Mouse (Mus musculus): Measurements from ENCODE around the gene Ergic2. TPM values are rescaled to one million over a fixed set of nuclear protein-coding genes. Genes with fewer than 3 reads are reported as not detected.

Ergic2 gene
- polyA plus RNA-seq, 1 experiment from 2014 or later: 220 TPM

DNA sequence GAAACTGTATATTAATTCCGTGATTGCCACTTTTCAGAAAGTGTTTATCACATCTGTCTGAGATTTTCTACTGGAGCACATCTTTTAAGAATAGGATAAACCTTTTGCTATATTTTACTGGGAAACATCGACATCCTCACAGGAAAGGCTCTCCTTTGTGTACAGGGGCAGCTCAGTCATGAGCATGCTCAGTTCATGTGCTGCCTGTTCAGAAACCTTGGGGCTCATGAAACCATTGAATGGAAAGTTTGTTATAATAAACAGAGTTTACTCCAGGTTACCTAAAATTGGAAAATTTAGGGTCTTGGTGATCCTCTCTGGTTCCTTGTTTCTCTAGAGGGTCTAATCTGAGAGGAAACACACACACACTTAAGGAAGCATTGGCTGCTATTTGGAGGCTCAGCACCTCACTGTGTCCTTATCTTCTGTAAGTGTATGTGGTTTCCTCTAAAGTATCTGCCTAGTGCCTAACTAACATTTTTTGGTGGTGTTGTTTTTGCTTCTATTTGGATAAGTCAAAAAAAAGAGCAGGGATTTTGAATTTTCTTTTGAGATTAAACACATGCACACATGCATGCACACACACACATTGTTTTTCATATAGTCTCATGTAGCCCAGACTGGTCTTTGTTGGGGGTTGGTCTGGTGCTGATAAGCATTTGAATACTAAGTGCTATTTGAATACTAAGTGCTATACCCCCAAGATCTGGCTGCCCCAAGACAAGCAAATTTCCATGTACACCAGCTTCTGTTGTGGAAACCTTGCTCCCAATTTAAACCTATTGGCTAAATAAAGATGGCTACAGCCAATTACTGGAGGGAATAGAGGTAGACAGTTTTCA is 6.3 kb upstream of the Ergic2 start:
- H3K4me1 ChIP-seq (replicated peaks; ENCODE audit: control insufficient read depth, insufficient read depth, low read length): no peaks in the 10 kb centered on the region
- H3K9ac ChIP-seq: no peak overlapping the region
- H3K27me3 ChIP-seq (ENCODE audit: control insufficient read depth, insufficient read depth, low read length): no peaks in the 10 kb centered on the region
- DNase-seq (ENCODE audit: low spot score): no peak
- 0 out of 2 replicates have a peak, but pooled peaks cover 4% of the 10 kb centered on the region for H3K36me3 ChIP-seq (replicated peaks; ENCODE audit: control insufficient read depth, insufficient read depth)
- H3K9me3 ChIP-seq (ENCODE audit: control insufficient read depth, low read length): no peaks in the 10 kb centered on the region
- H3K4me2 ChIP-seq (replicated peaks): no peak overlapping the region
- no peak overlapping the region for H3K27ac ChIP-seq
- 90% methylated on average over 2 of the region's 2 CpGs for WGBS
- H3K4me3 ChIP-seq (replicated peaks; ENCODE audit: low read length): no peak overlapping the region
- ATAC-seq (ENCODE audit: low FRiP score): no peak

DNA sequence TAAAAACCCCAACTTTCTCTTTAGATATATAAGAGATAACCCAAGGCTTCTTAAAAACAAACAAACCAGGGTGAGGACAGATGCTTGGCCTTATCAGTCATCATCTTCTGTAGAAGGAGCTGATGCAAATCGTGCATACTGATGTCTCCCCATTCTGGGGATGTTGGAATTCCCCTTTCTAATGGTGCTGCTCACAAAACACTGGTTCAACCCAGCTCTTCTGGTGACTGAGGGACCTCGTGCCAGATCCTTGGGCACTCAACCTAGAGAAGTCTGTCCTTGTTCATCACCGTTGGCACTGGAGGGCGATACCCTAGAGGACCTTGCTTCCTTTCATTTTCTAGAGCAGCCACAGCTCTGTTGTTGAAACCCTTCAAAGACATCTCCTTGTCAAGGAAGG is 4.6 kb upstream of the Ergic2 start:
- no peak overlapping the region for H3K9ac ChIP-seq
- H3K27ac ChIP-seq: no peak overlapping the region
- H3K4me2 ChIP-seq (replicated peaks): no peak overlapping the region
- no peak for ATAC-seq (ENCODE audit: low FRiP score)
- H3K4me3 ChIP-seq (replicated peaks; ENCODE audit: low read length): no peak overlapping the region
- DNase-seq (ENCODE audit: low spot score): no peak
- WGBS: 96% methylated on average over 4 of the region's 4 CpGs
- peaks cover 8% of the 10 kb centered on the region for H3K4me1 ChIP-seq (replicated peaks; ENCODE audit: control insufficient read depth, insufficient read depth, low read length)
- 0 out of 2 replicates have a peak, but pooled peaks cover 4% of the 10 kb centered on the region for H3K36me3 ChIP-seq (replicated peaks; ENCODE audit: control insufficient read depth, insufficient read depth)
- no peaks in the 10 kb centered on the region for H3K27me3 ChIP-seq (ENCODE audit: control insufficient read depth, insufficient read depth, low read length)
- H3K9me3 ChIP-seq (ENCODE audit: control insufficient read depth, low read length): no peaks in the 10 kb centered on the region

DNA sequence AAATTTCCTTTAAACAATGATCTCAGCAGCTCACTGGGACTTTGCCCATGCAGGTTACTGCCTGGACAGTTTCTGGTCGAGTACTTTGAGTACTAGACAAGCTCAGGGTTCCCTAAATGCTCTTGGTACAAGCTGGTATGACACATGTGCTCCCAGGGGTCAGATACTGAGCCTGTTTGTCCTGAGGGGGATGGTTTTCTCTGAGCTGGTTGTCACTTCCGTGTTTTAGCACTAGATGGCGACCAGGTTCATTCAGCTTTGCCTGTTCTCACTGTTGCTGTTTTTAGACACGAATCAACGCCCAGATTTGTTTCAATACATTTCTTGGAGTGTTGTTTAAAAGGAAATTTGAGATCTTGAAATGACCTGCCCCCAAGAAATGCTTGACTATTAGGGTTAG is 2.6 kb upstream of the Ergic2 start:
- H3K4me3 ChIP-seq (replicated peaks; ENCODE audit: low read length): no peak overlapping the region
- H3K36me3 ChIP-seq (replicated peaks; ENCODE audit: control insufficient read depth, insufficient read depth): 0 out of 2 replicates have a peak, but pooled peaks cover 4% of the 10 kb centered on the region
- no peaks in the 10 kb centered on the region for H3K27me3 ChIP-seq (ENCODE audit: control insufficient read depth, insufficient read depth, low read length)
- H3K9me3 ChIP-seq (ENCODE audit: control insufficient read depth, low read length): no peaks in the 10 kb centered on the region
- no peak overlapping the region for H3K9ac ChIP-seq
- ATAC-seq (ENCODE audit: low FRiP score): no peak
- 6% methylated on average over 5 of the region's 5 CpGs for WGBS
- DNase-seq (ENCODE audit: low spot score): peak; percentile 64
- H3K4me2 ChIP-seq (replicated peaks): no peak overlapping the region
- H3K27ac ChIP-seq: no peak overlapping the region
- peaks cover 20% of the 10 kb centered on the region for H3K4me1 ChIP-seq (replicated peaks; ENCODE audit: control insufficient read depth, insufficient read depth, low read length)

DNA sequence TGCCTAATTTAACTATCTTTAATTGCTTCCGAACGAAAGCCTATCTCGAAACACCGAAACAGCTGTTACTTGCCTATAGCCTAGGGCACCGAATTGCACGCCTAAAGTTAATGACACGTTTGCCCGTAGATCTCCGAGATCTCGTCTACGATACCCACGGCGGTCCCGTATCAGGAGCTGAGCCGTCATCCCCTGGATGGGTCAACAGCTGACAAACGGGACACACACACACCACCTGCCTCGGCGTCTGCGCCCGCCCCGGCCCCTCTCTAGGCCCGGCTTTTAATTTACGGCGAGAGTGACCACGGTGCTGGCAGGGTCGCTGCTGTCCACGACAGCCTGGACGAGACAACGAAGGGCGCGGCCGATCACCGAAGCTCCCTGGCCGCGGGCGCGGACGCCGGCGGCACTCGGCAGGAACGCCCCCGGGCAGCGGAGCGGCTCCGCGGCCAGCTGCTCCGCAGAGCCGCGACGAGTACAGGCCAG is 740 bp downstream of the Ergic2 start:
- DNase-seq (ENCODE audit: low spot score) (peak; percentile 33), ATAC-seq (ENCODE audit: low FRiP score) (peak; percentile 49; the same call in 1 of the 2 replicates)

DNA sequence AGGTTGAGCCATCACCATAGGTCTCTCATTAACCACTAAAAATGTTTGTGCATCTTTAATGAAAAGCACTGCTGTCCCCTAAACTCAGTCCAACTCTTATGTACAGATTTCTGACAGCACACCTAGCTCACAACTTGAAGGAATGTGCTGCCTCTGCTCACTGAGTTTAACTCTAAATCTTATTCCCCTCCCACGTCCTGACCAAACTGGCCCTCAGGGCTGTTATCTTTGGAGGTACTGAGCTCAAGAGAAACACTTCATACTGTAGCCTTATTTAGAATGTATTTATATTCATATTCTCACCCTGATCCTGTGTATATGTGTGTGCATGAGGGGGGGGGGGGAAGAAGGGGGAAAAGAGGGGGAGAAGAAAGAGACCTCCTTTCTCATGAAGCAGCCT is 4.7 kb downstream of the Ergic2 start:
- WGBS: 90% methylated on average over 1 of the region's 1 CpGs

More for the DNA sequence above, 740 bp downstream of the Ergic2 start:
- Histone ChIP-seq H3K4me1 (replicated peaks; ENCODE audit: control insufficient read depth, insufficient read depth, low read length) (peaks cover 20% of the 10 kb centered on the region), H3K36me3 (replicated peaks; ENCODE audit: control insufficient read depth, insufficient read depth) (0 out of 2 replicates have a peak, but pooled peaks cover 4% of the 10 kb centered on the region), H3K27ac (peak overlapping the region; percentile 90), H3K9me3 (ENCODE audit: control insufficient read depth, low read length) (no peaks in the 10 kb centered on the region), H3K9ac (peak overlapping the region; percentile 95), H3K4me2 (replicated peaks) (peak overlapping the region; percentile 67), H3K27me3 (ENCODE audit: control insufficient read depth, insufficient read depth, low read length) (no peaks in the 10 kb centered on the region), H3K4me3 (replicated peaks; ENCODE audit: low read length) (peak overlapping the region; percentile 88)
- WGBS: under 1% methylated on average over 51 of the region's 51 CpGs

DNA sequence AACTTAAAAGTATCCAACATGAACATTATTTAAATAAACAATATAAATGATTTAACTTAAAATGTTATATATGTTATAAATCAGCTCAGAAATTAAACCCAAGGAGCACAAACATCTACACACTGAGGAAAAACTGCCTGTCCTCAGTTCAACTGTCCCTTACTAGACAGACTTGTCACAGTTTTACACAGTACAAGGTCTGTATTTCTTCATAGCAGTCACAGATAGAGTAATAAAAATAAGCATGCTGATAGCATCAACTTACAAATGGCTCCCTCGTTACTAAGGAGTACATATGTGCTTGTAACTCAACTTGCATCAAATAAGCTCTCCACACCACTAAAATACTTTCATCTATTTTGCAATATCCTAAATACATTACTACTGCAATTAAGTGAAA is 7.0 kb downstream of the Ergic2 start:
- Histone ChIP-seq H3K4me3 (replicated peaks; ENCODE audit: low read length) (no peak overlapping the region), H3K36me3 (replicated peaks; ENCODE audit: control insufficient read depth, insufficient read depth) (peaks cover 44% of the 10 kb centered on the region), H3K27me3 (ENCODE audit: control insufficient read depth, insufficient read depth, low read length) (no peaks in the 10 kb centered on the region), H3K27ac (no peak overlapping the region), H3K4me1 (replicated peaks; ENCODE audit: control insufficient read depth, insufficient read depth, low read length) (peaks cover 1% of the 10 kb centered on the region; the same call in 1 of the 2 replicates), H3K4me2 (replicated peaks) (no peak overlapping the region), H3K9ac (no peak overlapping the region), H3K9me3 (ENCODE audit: control insufficient read depth, low read length) (no peaks in the 10 kb centered on the region)
- ATAC-seq (ENCODE audit: low FRiP score) (no peak), DNase-seq (ENCODE audit: low spot score) (no peak)
- 91% methylated on average over 1 of the region's 1 CpGs for WGBS

More for the DNA sequence above, 4.7 kb downstream of the Ergic2 start:
- no peaks in the 10 kb centered on the region for H3K27me3 ChIP-seq (ENCODE audit: control insufficient read depth, insufficient read depth, low read length)
- peaks cover 24% of the 10 kb centered on the region for H3K36me3 ChIP-seq (replicated peaks; ENCODE audit: control insufficient read depth, insufficient read depth)
- no peaks in the 10 kb centered on the region for H3K9me3 ChIP-seq (ENCODE audit: control insufficient read depth, low read length)
- no peak overlapping the region for H3K9ac ChIP-seq
- ATAC-seq (ENCODE audit: low FRiP score): no peak
- DNase-seq (ENCODE audit: low spot score): no peak
- peaks cover 13% of the 10 kb centered on the region for H3K4me1 ChIP-seq (replicated peaks; ENCODE audit: control insufficient read depth, insufficient read depth, low read length)
- H3K27ac ChIP-seq: no peak overlapping the region
- H3K4me3 ChIP-seq (replicated peaks; ENCODE audit: low read length): no peak overlapping the region
- H3K4me2 ChIP-seq (replicated peaks): no peak overlapping the region

DNA sequence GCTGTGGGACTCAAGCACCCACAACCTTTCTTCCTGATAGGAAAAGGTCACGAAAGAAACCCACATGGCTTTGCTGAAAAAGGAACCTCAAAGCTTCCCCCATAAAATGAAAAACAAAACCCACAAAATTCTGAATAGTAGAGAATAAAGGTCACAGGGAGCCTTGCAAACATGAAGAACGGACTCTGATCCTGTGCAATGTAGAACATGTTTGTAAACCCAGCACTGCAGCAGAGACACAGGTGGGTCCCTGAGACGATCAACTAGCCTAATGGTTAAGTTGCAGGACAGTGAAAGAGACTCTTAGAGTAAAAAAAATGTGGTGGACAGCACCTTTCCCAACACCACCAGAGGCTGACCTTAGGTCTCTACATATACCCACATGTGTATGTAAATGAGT is 12.4 kb downstream of the Ergic2 start:
- peaks cover 86% of the 10 kb centered on the region for H3K36me3 ChIP-seq (replicated peaks; ENCODE audit: control insufficient read depth, insufficient read depth)

DNA sequence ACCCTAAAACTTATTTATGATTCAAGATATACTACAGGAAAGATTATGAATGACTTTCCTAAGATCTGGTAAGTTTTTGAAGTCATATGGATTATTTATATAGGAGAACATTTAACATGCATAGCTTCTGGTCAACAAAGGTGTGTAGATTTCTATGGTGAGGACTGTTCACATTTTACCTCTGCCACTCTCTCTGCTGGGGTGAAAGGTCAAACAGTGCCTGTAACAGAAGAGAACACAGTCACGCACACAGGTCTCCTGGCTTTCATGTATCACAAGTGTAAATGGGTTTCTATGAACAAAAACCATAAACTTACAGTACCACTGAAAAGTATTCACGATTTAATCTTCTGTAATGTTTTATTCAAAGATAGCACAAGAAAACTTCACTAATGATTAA is 13.0 kb downstream of the Ergic2 start:
- H3K36me3 ChIP-seq (replicated peaks; ENCODE audit: control insufficient read depth, insufficient read depth): peaks cover 89% of the 10 kb centered on the region
- no peak for ATAC-seq (ENCODE audit: low FRiP score)
- WGBS: 95% methylated on average over 2 of the region's 2 CpGs

More for the DNA sequence above, 12.4 kb downstream of the Ergic2 start:
- no peak overlapping the region for H3K4me3 ChIP-seq (replicated peaks; ENCODE audit: low read length)
- no peak overlapping the region for H3K4me2 ChIP-seq (replicated peaks)
- DNase-seq (ENCODE audit: low spot score) (no peak), ATAC-seq (ENCODE audit: low FRiP score) (no peak)
- no peaks in the 10 kb centered on the region for H3K27me3 ChIP-seq (ENCODE audit: control insufficient read depth, insufficient read depth, low read length)
- H3K27ac ChIP-seq: no peak overlapping the region
- H3K4me1 ChIP-seq (replicated peaks; ENCODE audit: control insufficient read depth, insufficient read depth, low read length): no peaks in the 10 kb centered on the region
- 96% methylated on average over 3 of the region's 3 CpGs for WGBS
- no peak overlapping the region for H3K9ac ChIP-seq
- no peaks in the 10 kb centered on the region for H3K9me3 ChIP-seq (ENCODE audit: control insufficient read depth, low read length)

DNA sequence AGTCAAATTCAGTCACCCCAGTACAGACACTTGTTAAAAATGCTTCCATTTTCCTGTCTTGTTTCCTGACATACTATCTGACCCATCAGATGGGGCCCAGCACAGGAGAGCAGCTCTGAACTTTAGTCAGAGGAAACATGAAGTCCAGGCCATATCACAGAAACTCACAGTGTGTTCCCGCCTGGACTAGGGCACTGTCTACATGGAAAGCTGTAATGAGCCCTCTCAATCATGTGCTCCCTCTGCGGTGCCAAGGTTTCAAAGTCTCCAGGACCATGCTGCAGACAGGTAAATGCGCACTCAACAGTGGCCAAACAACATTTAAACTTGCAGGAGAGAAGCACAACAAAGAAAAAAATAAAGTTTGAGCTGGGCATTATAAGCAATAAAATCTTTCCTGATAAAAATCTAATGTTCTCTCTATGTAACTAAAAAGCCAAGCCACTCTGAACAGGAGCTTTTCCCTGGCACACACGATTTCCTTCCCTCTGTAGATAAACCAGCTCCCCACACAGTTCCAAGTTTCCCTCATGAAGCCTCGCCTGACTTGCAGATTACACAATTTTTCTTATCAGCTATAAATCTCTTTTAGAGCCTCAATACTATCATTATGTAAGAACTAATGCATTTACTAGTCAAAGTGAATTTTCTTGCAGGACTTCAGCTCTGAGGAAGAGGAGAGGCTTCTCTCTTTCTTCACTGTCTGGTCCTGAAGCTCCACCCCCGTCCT is 18.0 kb downstream of the Ergic2 start:
- DNase-seq (ENCODE audit: low spot score) (no peak), ATAC-seq (ENCODE audit: low FRiP score) (no peak)
- Histone ChIP-seq H3K9ac (no peak overlapping the region), H3K4me2 (replicated peaks) (no peak overlapping the region), H3K36me3 (replicated peaks; ENCODE audit: control insufficient read depth, insufficient read depth) (peaks cover 90% of the 10 kb centered on the region), H3K9me3 (ENCODE audit: control insufficient read depth, low read length) (no peaks in the 10 kb centered on the region), H3K27me3 (ENCODE audit: control insufficient read depth, insufficient read depth, low read length) (no peaks in the 10 kb centered on the region), H3K27ac (no peak overlapping the region), H3K4me1 (replicated peaks; ENCODE audit: control insufficient read depth, insufficient read depth, low read length) (no peaks in the 10 kb centered on the region), H3K4me3 (replicated peaks; ENCODE audit: low read length) (no peak overlapping the region)
- WGBS: 93% methylated on average over 6 of the region's 6 CpGs

More for the DNA sequence above, 13.0 kb downstream of the Ergic2 start:
- H3K9me3 ChIP-seq (ENCODE audit: control insufficient read depth, low read length): no peaks in the 10 kb centered on the region
- no peak overlapping the region for H3K4me2 ChIP-seq (replicated peaks)
- no peak overlapping the region for H3K27ac ChIP-seq
- H3K27me3 ChIP-seq (ENCODE audit: control insufficient read depth, insufficient read depth, low read length): no peaks in the 10 kb centered on the region
- DNase-seq (ENCODE audit: low spot score): no peak
- no peak overlapping the region for H3K9ac ChIP-seq
- no peak overlapping the region for H3K4me3 ChIP-seq (replicated peaks; ENCODE audit: low read length)
- no peaks in the 10 kb centered on the region for H3K4me1 ChIP-seq (replicated peaks; ENCODE audit: control insufficient read depth, insufficient read depth, low read length)

Data from hindbrain, embryonic 14.5 days (tissue).